In the genomic region with DNA sequence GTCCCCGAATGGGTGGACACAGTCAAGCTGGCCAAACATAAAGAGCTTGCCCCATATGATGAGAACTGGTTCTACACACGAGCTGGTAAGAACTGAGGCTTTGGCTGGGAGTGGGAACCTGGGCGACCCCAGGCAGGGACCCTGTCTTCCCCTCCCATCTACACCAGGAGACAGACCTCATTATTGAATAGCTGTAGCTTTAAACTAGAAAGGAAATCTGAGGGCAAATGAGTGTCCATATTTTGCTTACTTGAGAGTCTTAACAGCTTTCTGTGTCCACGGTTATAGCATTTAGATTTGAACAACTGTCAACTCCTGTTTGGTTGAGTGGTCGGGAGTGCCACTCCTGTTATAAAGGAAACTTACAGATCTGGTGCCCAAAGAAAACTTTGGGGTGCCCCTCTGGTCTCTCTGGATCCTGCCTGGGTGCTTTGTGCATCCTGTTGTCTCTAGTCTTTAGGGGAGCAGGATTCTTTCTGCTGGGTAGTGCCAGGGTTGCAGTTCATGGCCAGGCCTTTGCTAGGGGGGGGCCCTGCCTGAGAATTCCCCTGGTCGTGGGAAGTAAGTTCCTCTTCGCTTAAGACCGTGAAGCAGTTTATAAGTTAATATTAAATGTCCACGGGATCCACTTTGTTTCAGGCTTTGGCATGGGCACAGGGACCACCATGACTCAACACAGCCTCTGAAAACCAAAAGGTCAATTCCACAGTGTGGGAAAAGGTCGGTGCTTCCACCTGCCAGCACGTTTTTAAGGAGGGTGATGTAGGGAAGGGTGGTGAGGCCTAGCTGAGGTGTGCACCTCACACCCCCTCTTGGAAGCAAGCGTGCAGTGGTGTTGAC, we compare ENCODE assay signal across 7 mouse cellular contexts. TPM values are rescaled to one million over a fixed set of nuclear protein-coding genes. Genes with fewer than 3 reads are reported as not detected.
DNase-seq lines count a peak whose midpoint lies in the region; ATAC-seq and TF ChIP-seq lines count a peak whose summit lies in the region.

No protein-coding gene starts in this region.

- no peak; the same call in 1 of the 2 replicates for TF ChIP-seq POLR2A in embryonic fibroblast, embryonic 13.5 days (IDR thresholded peaks at IDR 0.05; ENCODE audit: low read depth, low read length)

- H3K36me3 ChIP-seq in megakaryocyte, embryonic 14.5 days (replicated peaks; ENCODE audit: low read length) = peaks cover 53% of the 10 kb centered on the region
- peaks cover 53% of the 10 kb centered on the region for H3K36me3 ChIP-seq in limb, embryonic 12.5 days
- peaks cover 36% of the 10 kb centered on the region for H3K36me3 ChIP-seq in stomach, embryonic 15.5 days

- peak overlapping the region; percentile 62; the same call in 1 of the 2 replicates for H3K27ac ChIP-seq in embryonic fibroblast, embryonic 13.5 days (ENCODE audit: insufficient read depth, low read length)
- H3K27ac ChIP-seq in limb, embryonic 12.5 days = no peak overlapping the region; the same call in 1 of the 2 replicates
- peak overlapping the region; percentile 89; the same call in 1 of the 2 replicates for H3K27ac ChIP-seq in stomach, embryonic 15.5 days

- peaks cover 49% of the 10 kb centered on the region for H3K4me1 ChIP-seq in megakaryocyte, embryonic 14.5 days
- H3K4me1 ChIP-seq in embryonic fibroblast, embryonic 13.5 days (ENCODE audit: control insufficient read depth, insufficient read depth, low read length) = no peaks in the 10 kb centered on the region; the same call in 1 of the 2 replicates
- H3K4me1 ChIP-seq in limb, embryonic 12.5 days (replicated peaks) = peaks cover 29% of the 10 kb centered on the region
- H3K4me1 ChIP-seq in stomach, embryonic 15.5 days = peaks cover 18% of the 10 kb centered on the region

- H3K4me3 ChIP-seq in megakaryocyte, embryonic 14.5 days (replicated peaks) = peak overlapping the region; percentile 100
- H3K4me3 ChIP-seq in embryonic fibroblast, embryonic 13.5 days (ENCODE audit: insufficient read depth, low read length) = peak overlapping the region; percentile 76
- H3K4me3 ChIP-seq in limb, embryonic 12.5 days (replicated peaks) = peak overlapping the region; percentile 99
- peak overlapping the region; percentile 81 for H3K4me3 ChIP-seq in stomach, embryonic 15.5 days (replicated peaks)

- ATAC-seq in megakaryocyte, adult 5-6 weeks (ENCODE audit: poor library complexity, severe bottlenecking) = no peak
- ATAC-seq in limb, embryonic 12.5 days (ENCODE audit: insufficient number of reproducible peaks, insufficient read depth, low FRiP score, low TSS enrichment, low read depth) = no peak
- ATAC-seq in stomach, embryonic 15.5 days (ENCODE audit: insufficient read depth, low FRiP score, low read depth) = no peak

- H3K9ac ChIP-seq in limb, embryonic 12.5 days (replicated peaks) = peak overlapping the region; percentile 100
- peak overlapping the region; percentile 100 for H3K9ac ChIP-seq in stomach, embryonic 15.5 days

- no peaks in the 10 kb centered on the region for H3K9me3 ChIP-seq in megakaryocyte, embryonic 14.5 days
- H3K9me3 ChIP-seq in limb, embryonic 12.5 days = no peaks in the 10 kb centered on the region
- H3K9me3 ChIP-seq in stomach, embryonic 15.5 days = no peaks in the 10 kb centered on the region

- intact Hi-C loops in left cerebral cortex, postnatal 14 days (cut with DNase I) = no loop called here

- 41% methylated on average over 12 of the region's 12 CpGs for WGBS in limb, embryonic 12.5 days
- WGBS in stomach, embryonic 15.5 days = 24% methylated on average over 12 of the region's 12 CpGs

- DNase-seq in gastrocnemius, postnatal 10 days = no peak
- no peak for DNase-seq in left cerebral cortex, postnatal 14 days (ENCODE audit: low spot score in 2 of 2)

- no peaks in the 10 kb centered on the region for H3K27me3 ChIP-seq in megakaryocyte, embryonic 14.5 days (replicated peaks)
- no peaks in the 10 kb centered on the region for H3K27me3 ChIP-seq in limb, embryonic 12.5 days
- H3K27me3 ChIP-seq in stomach, embryonic 15.5 days (replicated peaks) = no peaks in the 10 kb centered on the region

- peak overlapping the region; percentile 89 for H3K4me2 ChIP-seq in limb, embryonic 12.5 days
- H3K4me2 ChIP-seq in stomach, embryonic 15.5 days = peak overlapping the region; percentile 67

- TF ChIP-seq CTCF in embryonic fibroblast, embryonic 13.5 days (IDR thresholded peaks at IDR 0.05; ENCODE audit: borderline replicate concordance, insufficient read depth, low read length) = no peak

RNA-seq across cellular contexts. Expression of a gene that starts 1.5 kb away (rescaled TPM):
- 171 and 2,463 TPM in 2 replicates for polyA plus RNA-seq in megakaryocyte, embryonic 14.5 days (2012; ENCODE audit: insufficient read depth, low replicate concordance)
- total RNA-seq in megakaryocyte, adult 5-6 weeks (2015) = 1,493 and 1,909 TPM in 2 replicates
- 575 and 756 TPM in 2 replicates for total RNA-seq in megakaryocyte, adult 5-6 weeks (2017)
- polyA plus RNA-seq in embryonic fibroblast, embryonic 13.5 days (2011; ENCODE audit: insufficient read length, low read depth, missing spikeins) = 1,421 and 1,560 TPM in 2 replicates
- polyA plus RNA-seq in limb, embryonic 12.5 days (2016; fragmentation: Nextera tagmentation; extraction: Ambion mirVana) = 2,324 and 2,343 TPM in 2 replicates
- 2,480 and 2,486 TPM in 2 replicates for polyA plus RNA-seq in stomach, embryonic 15.5 days (2015; fragmentation: Nextera tagmentation; extraction: Ambion mirVana)
- 100 to 1,000 TPM; 680 to 704 TPM for total RNA-seq in gastrocnemius, postnatal 10 days (2021)
- 100 to 1,000 TPM; 421 to 431 TPM for total RNA-seq in left cerebral cortex, postnatal 14 days (2021)

RNA-seq across cellular contexts. Expression of a gene that starts 11.5 kb away (rescaled TPM):
- polyA plus RNA-seq in megakaryocyte, embryonic 14.5 days (2012; ENCODE audit: insufficient read depth, low replicate concordance) = 0.50 TPM in 1 of 2 replicates, not detected in the other
- total RNA-seq in megakaryocyte, adult 5-6 weeks (2015) = 0.64 and 1.0 TPM in 2 replicates
- 0.18 and 0.24 TPM in 2 replicates for total RNA-seq in megakaryocyte, adult 5-6 weeks (2017)
- polyA plus RNA-seq in embryonic fibroblast, embryonic 13.5 days (2011; ENCODE audit: insufficient read length, low read depth, missing spikeins) = not detected in 2 replicates
- 0.51 and 0.86 TPM in 2 replicates for polyA plus RNA-seq in limb, embryonic 12.5 days (2016; fragmentation: Nextera tagmentation; extraction: Ambion mirVana)
- 1.1 and 1.5 TPM in 2 replicates for polyA plus RNA-seq in stomach, embryonic 15.5 days (2015; fragmentation: Nextera tagmentation; extraction: Ambion mirVana)
- total RNA-seq in gastrocnemius, postnatal 10 days (2021) = 1 to 10 TPM in 1 of 2 experiments, under 1 TPM in 1; 0.21 to 1.6 TPM
- total RNA-seq in left cerebral cortex, postnatal 14 days (2021) = under 1 TPM in 1 of 2 experiments, not detected in 1; 0.55 TPM

RNA-seq across cellular contexts. Expression of a gene that starts 15.8 kb away (rescaled TPM):
- not detected in 2 replicates for polyA plus RNA-seq in megakaryocyte, embryonic 14.5 days (2012; ENCODE audit: insufficient read depth, low replicate concordance)
- total RNA-seq in megakaryocyte, adult 5-6 weeks (2015) = not detected in 2 replicates
- not detected in 2 replicates for total RNA-seq in megakaryocyte, adult 5-6 weeks (2017)
- not detected in 2 replicates for polyA plus RNA-seq in embryonic fibroblast, embryonic 13.5 days (2011; ENCODE audit: insufficient read length, low read depth, missing spikeins)
- not detected in 2 replicates for polyA plus RNA-seq in limb, embryonic 12.5 days (2016; fragmentation: Nextera tagmentation; extraction: Ambion mirVana)
- polyA plus RNA-seq in stomach, embryonic 15.5 days (2015; fragmentation: Nextera tagmentation; extraction: Ambion mirVana) = not detected in 2 replicates
- total RNA-seq in gastrocnemius, postnatal 10 days (2021) = not detected
- total RNA-seq in left cerebral cortex, postnatal 14 days (2021) = not detected

RNA-seq across cellular contexts. Expression of a gene that starts 15.9 kb away (rescaled TPM):
- not detected in 2 replicates for polyA plus RNA-seq in megakaryocyte, embryonic 14.5 days (2012; ENCODE audit: insufficient read depth, low replicate concordance)
- total RNA-seq in megakaryocyte, adult 5-6 weeks (2015) = not detected in 2 replicates
- not detected in 2 replicates for total RNA-seq in megakaryocyte, adult 5-6 weeks (2017)
- polyA plus RNA-seq in embryonic fibroblast, embryonic 13.5 days (2011; ENCODE audit: insufficient read length, low read depth, missing spikeins) = not detected in 2 replicates
- polyA plus RNA-seq in limb, embryonic 12.5 days (2016; fragmentation: Nextera tagmentation; extraction: Ambion mirVana) = not detected in 2 replicates
- polyA plus RNA-seq in stomach, embryonic 15.5 days (2015; fragmentation: Nextera tagmentation; extraction: Ambion mirVana) = not detected in 2 replicates
- not detected for total RNA-seq in gastrocnemius, postnatal 10 days (2021)
- total RNA-seq in left cerebral cortex, postnatal 14 days (2021) = not detected

RNA-seq across cellular contexts. Expression of a gene that starts 17.0 kb away (rescaled TPM):
- polyA plus RNA-seq in megakaryocyte, embryonic 14.5 days (2012; ENCODE audit: insufficient read depth, low replicate concordance) = 136 and 219 TPM in 2 replicates
- total RNA-seq in megakaryocyte, adult 5-6 weeks (2015) = 142 and 156 TPM in 2 replicates
- 116 and 142 TPM in 2 replicates for total RNA-seq in megakaryocyte, adult 5-6 weeks (2017)
- polyA plus RNA-seq in embryonic fibroblast, embryonic 13.5 days (2011; ENCODE audit: insufficient read length, low read depth, missing spikeins) = 65.6 and 68.7 TPM in 2 replicates
- 119 and 126 TPM in 2 replicates for polyA plus RNA-seq in limb, embryonic 12.5 days (2016; fragmentation: Nextera tagmentation; extraction: Ambion mirVana)
- 86.9 and 97.5 TPM in 2 replicates for polyA plus RNA-seq in stomach, embryonic 15.5 days (2015; fragmentation: Nextera tagmentation; extraction: Ambion mirVana)
- total RNA-seq in gastrocnemius, postnatal 10 days (2021) = 10 to 100 TPM; 40.7 to 64.0 TPM
- total RNA-seq in left cerebral cortex, postnatal 14 days (2021) = 10 to 100 TPM; 80.3 to 89.2 TPM
